Mouse (Mus musculus) hindbrain, embryonic 13.5 days (tissue): Measurements from ENCODE around the gene Mapk8. TPM values are rescaled to one million over a fixed set of nuclear protein-coding genes. Genes with fewer than 3 reads are reported as not detected.

ENCODE experiments used
- ATAC-seq: fragments of 200-750 bp; cut with Nextera tagmentation; 2 replicates; pipeline ENCODE4 v1.8.0; 2017; ENCODE audit warnings: moderate TSS enrichment; ENCODE audit not compliant: low FRiP score
- H3K27ac ChIP-seq: fragments of 300-500 bp; sonication (generic); 2 replicates; pipeline ENCODE4 v1.5.1; 2015; ENCODE audit warnings: inconsistent platforms, mild to moderate bottlenecking, moderate library complexity
- H3K27me3 ChIP-seq: fragments of 300-500 bp; sonication (generic); 2 replicates; pipeline ENCODE4 v1.6.1; 2015; ENCODE audit warnings: mild to moderate bottlenecking, inconsistent platforms
- H3K36me3 ChIP-seq: fragments of 300-500 bp; sonication (generic); 2 replicates; pipeline ENCODE4 v1.6.1; 2015; ENCODE audit warnings: mild to moderate bottlenecking, inconsistent platforms
- H3K4me1 ChIP-seq: fragments of 300-500 bp; sonication (generic); replicated peaks from 2 replicates; pipeline ENCODE4 v1.6.1; 2015; ENCODE audit warnings: inconsistent platforms
- H3K4me2 ChIP-seq: fragments of 300-500 bp; sonication (generic); 2 replicates; pipeline ENCODE4 v1.6.1; 2015; ENCODE audit warnings: inconsistent platforms, mild to moderate bottlenecking, moderate library complexity
- H3K4me3 ChIP-seq: fragments of 300-500 bp; sonication (generic); 2 replicates; pipeline ENCODE4 v1.5.1; 2015; ENCODE audit warnings: mild to moderate bottlenecking, inconsistent platforms
- H3K9ac ChIP-seq: fragments of 300-500 bp; sonication (generic); 2 replicates; pipeline ENCODE4 v1.6.1; 2015; ENCODE audit warnings: mild to moderate bottlenecking, inconsistent platforms
- H3K9me3 ChIP-seq: fragments of 300-500 bp; sonication (generic); 2 replicates; pipeline ENCODE4 v1.6.1; 2016; ENCODE audit warnings: inconsistent platforms
- WGBS: fragments of 180-500 bp; shearing (Covaris S2); methylation state at CpG from one replicate; pipeline ENCODE4 v1.1.7; 2015; 5-methylcytosine and 5-hydroxymethylcytosine counted together
- polyA plus RNA-seq: library from polyadenylated mRNA; unstranded; fragments of >200 nt; fragmentation: Nextera tagmentation; extraction: Ambion mirVana; gene quantifications from 2 replicates; pipeline ENCODE4 v1.2.1, GENCODE M21; 2015

Mapk8 gene
- polyA plus RNA-seq, result 41.4 and 45.0 TPM in 2 replicates

DNA sequence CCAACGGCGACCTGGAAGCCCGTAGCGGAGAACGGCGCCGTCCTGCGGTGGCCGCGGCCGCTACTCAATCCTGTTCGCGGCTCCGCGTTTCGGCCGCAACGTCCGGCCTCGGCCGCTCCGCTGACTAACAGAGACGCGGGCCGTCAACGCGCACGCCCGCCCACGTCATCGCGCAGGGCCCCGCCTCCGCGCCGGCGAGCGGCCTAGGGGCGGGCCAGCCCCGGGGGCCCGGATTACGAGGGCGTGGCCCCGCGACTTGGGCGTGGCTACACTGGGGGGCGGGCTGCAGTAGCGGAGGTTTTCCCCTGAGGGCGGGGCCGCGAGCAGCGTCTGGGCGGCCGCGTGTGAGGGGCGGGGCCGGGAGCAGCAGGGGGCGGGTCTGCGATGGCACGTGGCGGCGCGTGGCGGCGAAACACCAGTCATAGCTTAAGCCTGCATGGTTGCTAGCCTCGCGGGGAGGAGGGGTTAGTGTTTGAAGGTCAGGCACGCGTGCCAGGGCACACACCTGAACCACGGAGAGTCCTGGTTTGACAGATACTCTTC lies at the start of gene Mapk8:
TSS of gene Mapk8 (minus strand) at position 132 of the 543 bp plus-strand sequence.
- H3K4me3 ChIP-seq, result peak within 1 kb of the TSS; percentile 84
- WGBS, result under 1% methylated on average over 47 of the region's 70 CpGs
- H3K27ac ChIP-seq, result peak within 1 kb of the TSS; percentile 96
- peak within 1 kb of the TSS; percentile 94 for H3K9ac ChIP-seq
- H3K36me3 ChIP-seq, result no peaks in the 10 kb centered on the region
- H3K9me3 ChIP-seq, result no peaks in the 10 kb centered on the region
- H3K27me3 ChIP-seq, result peaks cover 35% of the 10 kb centered on the region
- H3K4me1 ChIP-seq, result peaks cover 18% of the 10 kb centered on the region
- peak within 1 kb of the TSS; percentile 68 for H3K4me2 ChIP-seq
- peak; percentile 98 for ATAC-seq

DNA sequence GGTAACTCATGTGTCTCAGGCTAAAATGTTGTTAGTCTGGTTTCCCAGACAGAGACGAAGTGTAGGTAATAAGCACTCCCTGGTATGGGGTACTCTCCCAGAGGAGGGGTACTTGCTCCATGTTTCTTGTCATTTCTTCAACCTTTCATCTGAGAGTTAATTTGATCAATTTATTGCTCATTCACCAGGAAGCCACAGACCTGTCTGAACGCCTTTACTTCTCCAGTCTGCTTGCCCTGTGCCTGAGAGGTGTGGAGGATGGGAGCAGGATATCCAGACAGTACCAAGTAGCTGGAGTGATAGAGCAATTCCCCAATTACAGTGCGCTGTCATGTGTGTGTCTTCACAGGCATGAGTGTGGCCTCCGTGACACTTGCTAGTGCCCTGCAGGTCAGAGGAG lies 48.3 kb upstream of the Mapk8 start:
- Histone ChIP-seq H3K4me2 (no peak overlapping the region), H3K4me1 (0 out of 2 replicates have a peak, but pooled peaks cover 5% of the 10 kb centered on the region), H3K9ac (no peak overlapping the region), H3K27ac (no peak overlapping the region), H3K9me3 (no peaks in the 10 kb centered on the region), H3K4me3 (no peak overlapping the region), H3K36me3 (no peaks in the 10 kb centered on the region), H3K27me3 (no peaks in the 10 kb centered on the region)
- no peak for ATAC-seq
- WGBS, result 73% methylated on average over 4 of the region's 4 CpGs

DNA sequence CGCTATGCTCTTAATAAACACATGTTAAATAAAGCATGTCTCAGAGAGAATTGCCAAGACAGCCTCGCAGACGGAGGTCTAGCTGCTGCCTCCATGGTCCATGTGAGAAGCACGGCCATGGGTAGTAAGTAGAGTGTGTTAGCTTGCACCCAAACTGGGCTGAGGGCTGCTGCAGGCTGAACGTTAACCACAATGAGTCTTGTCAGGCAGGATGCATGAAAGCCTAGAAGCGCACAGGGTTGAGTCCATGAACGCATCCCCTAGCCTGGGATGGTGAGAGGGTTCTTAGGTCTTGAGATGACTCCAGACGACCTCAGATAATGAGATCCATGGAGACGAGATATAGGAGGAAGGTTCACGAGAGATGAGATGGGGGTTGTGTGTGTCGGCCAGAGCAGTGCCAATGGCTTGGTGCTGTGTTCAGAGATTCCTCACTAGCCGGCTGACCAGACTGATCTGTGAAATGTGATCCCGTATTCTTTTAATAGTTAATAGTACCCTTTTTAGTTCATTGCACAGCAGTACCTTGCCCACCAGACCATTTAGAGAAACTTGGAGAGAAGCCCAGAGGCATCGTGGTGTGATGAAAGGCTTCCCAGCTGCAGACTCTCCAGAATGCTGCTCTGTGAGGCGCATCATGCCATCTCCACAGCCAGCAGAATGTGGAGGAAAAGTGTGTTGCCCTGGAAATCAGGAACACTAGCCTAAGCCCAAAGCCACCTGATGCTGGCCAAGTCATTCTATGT lies 41.0 kb upstream of the Mapk8 start:
- H3K36me3 ChIP-seq, result no peaks in the 10 kb centered on the region
- H3K27me3 ChIP-seq, result no peaks in the 10 kb centered on the region
- no peak overlapping the region for H3K4me2 ChIP-seq
- WGBS, result 73% methylated on average over 15 of the region's 15 CpGs
- no peak overlapping the region for H3K27ac ChIP-seq
- H3K4me3 ChIP-seq, result no peak overlapping the region
- no peak overlapping the region for H3K9ac ChIP-seq
- no peaks in the 10 kb centered on the region for H3K4me1 ChIP-seq
- ATAC-seq, result 0 out of 2 replicates have a peak, but pooled peaks have one; percentile 21
- H3K9me3 ChIP-seq, result no peaks in the 10 kb centered on the region

DNA sequence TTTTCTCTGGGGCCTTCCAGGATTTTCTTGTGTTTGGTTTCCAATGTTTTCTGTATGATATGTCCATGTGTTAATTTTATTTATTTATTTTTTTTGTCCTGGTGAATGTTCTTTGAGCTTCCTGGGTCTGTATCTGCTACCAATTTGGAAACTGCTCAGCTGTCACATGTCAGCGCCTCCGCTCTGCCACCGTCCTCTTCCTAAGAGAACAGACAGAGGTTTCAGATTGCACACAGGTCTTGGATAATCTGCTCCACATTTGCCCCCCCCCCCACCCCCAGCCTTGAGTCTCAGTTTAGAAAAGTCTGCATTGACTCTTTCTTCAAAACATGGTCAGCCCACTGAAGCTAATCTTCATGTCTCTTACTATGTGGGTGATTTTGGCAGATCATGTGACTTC lies 35.0 kb upstream of the Mapk8 start:
- Histone ChIP-seq H3K36me3 (no peaks in the 10 kb centered on the region), H3K9me3 (no peaks in the 10 kb centered on the region), H3K4me1 (no peaks in the 10 kb centered on the region), H3K27ac (no peak overlapping the region), H3K4me2 (no peak overlapping the region), H3K4me3 (no peak overlapping the region), H3K27me3 (no peaks in the 10 kb centered on the region), H3K9ac (no peak overlapping the region)
- 68% methylated on average over 3 of the region's 3 CpGs for WGBS
- ATAC-seq, result no peak

DNA sequence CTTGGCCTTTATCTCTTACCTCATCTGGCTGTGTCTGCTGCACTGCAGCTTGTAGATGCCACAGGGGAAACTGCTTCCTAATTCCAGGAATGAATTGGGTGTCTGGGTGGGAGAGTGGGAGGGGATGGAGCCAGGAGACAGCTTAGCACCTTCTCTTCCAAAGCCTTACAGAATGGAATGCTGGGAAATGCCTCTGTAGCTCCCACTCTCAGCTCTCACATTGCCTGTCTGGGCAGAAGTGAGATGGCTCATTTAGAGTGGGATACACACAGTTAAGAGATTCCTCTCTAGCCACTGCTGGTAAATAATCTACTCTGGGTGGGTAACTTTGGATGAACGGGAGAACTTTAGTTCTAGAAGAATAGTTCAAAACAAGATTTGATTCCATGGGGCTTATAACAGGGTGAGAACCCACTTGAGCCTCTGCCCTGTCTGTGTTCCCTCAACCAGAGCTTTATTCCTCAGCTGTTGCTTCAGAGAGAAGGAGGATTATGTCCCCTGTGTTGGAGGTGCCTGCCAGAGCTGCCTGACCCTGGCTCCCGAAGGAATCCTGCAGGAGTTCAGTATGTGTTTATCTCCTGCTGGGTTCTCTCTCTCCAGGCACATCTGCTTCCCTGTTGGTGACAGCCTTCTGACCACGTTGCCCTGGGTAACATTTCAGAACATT lies 29.3 kb upstream of the Mapk8 start:
- H3K9ac ChIP-seq, result peak overlapping the region; percentile 35; the same call in 1 of the 2 replicates
- H3K4me3 ChIP-seq, result no peak overlapping the region
- no peak overlapping the region for H3K27ac ChIP-seq
- H3K36me3 ChIP-seq, result no peaks in the 10 kb centered on the region
- ATAC-seq, result no peak
- no peaks in the 10 kb centered on the region for H3K27me3 ChIP-seq
- H3K4me1 ChIP-seq, result peaks cover 8% of the 10 kb centered on the region
- no peaks in the 10 kb centered on the region for H3K9me3 ChIP-seq
- no peak overlapping the region for H3K4me2 ChIP-seq
- WGBS, result 20% methylated on average over 3 of the region's 3 CpGs

DNA sequence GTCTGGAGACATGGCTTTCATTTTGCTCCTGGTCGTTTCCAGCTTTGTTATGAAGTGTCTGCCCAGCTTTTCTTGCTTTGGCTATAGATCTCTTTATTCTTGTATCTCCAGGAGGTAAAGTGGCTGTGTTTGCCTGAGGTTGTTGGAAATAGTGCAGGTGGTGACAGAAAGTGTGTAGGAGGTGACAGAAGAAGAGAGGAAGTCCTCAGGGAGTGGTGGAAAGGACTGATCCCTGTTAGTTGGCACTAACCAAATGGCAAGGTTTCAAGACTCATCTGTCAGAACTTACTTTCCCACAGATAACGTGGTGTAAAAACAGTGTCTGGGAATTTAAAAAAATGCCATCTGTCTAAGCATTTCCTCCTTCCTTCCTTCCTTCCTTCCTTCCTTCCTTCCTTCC lies 27.5 kb upstream of the Mapk8 start:
- no peaks in the 10 kb centered on the region for H3K36me3 ChIP-seq
- H3K4me3 ChIP-seq, result no peak overlapping the region
- H3K9ac ChIP-seq, result no peak overlapping the region
- no peak overlapping the region for H3K27ac ChIP-seq
- no peaks in the 10 kb centered on the region for H3K27me3 ChIP-seq
- peaks cover 8% of the 10 kb centered on the region for H3K4me1 ChIP-seq
- ATAC-seq, result no peak
- no peak overlapping the region for H3K4me2 ChIP-seq
- no peaks in the 10 kb centered on the region for H3K9me3 ChIP-seq
- WGBS, result 73% methylated on average over 2 of the region's 2 CpGs

DNA sequence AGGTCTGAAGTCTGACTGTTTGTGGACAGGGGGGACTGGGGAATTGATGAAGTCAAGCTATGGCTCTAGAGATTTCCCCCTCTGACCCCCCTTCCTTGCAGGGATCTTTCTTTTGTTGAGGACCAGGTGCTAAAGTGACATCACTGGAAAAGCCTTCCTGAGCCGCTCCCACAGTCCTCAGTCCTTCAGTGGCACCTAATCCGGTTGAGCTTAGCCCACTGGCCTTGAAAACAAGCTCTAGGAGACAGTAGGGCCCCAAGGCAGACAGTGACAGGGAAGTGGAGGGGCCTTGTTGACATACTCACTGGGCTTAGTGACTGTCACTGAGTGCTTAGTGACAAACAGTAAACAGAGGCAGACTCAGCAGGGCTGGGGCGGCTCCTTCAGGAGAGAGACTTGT lies 24.4 kb upstream of the Mapk8 start, which contains the start of gene Frmpd2:
TSS of gene Frmpd2 (plus strand) at position 366 of the 400 bp plus-strand sequence.
- Histone ChIP-seq H3K4me3 (no peak within 1 kb of the TSS), H3K4me2 (no peak within 1 kb of the TSS), H3K9me3 (no peaks in the 10 kb centered on the region), H3K36me3 (no peaks in the 10 kb centered on the region), H3K27ac (no peak within 1 kb of the TSS), H3K9ac (no peak within 1 kb of the TSS), H3K4me1 (peaks cover 6% of the 10 kb centered on the region), H3K27me3 (no peaks in the 10 kb centered on the region)
- no peak for ATAC-seq
- 52% methylated on average over 3 of the region's 3 CpGs for WGBS

DNA sequence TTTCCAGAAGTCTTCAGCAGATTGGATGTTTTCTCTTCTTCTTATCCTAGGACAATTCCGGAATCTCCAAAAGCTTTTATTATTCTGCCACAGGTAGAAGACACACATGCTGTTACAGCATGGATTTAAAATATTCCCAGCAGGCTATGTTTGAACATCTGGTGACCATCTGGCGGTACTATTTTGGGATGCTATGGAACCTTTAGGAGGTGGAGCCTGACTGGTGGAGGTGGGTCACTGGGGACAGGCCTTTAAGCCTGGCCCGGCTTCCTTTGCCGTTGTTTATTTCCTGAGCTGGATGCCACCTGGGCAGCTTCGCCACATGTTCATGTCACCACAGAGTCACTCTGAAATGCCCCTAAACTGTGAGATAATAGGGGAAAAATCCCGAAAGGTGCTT lies 20.8 kb upstream of the Mapk8 start:
- H3K4me1 ChIP-seq, result no peaks in the 10 kb centered on the region
- no peak overlapping the region for H3K4me2 ChIP-seq
- WGBS, result 71% methylated on average over 6 of the region's 6 CpGs
- H3K27ac ChIP-seq, result no peak overlapping the region
- no peaks in the 10 kb centered on the region for H3K36me3 ChIP-seq
- H3K4me3 ChIP-seq, result no peak overlapping the region
- H3K27me3 ChIP-seq, result no peaks in the 10 kb centered on the region
- ATAC-seq, result no peak
- no peaks in the 10 kb centered on the region for H3K9me3 ChIP-seq
- H3K9ac ChIP-seq, result no peak overlapping the region

DNA sequence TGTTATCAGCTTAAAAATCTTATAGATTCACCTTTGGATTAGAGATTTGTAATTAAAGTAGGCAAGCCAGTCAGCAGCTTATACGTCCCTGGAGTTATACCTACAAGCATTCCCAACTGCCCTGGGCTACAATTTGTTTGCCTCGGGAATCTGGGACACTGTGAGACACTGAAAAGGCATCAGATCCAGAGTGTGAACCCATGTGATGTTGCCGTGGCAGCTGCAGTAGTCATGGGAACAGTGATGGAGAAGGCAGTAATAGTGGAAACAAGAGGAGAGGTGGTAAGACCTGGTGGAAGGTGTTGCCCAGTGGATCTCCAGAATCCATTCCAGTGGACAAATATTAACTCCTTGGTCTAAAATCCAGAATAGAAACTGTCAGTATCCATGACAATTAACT lies 16.7 kb upstream of the Mapk8 start:
- Histone ChIP-seq H3K27ac (no peak overlapping the region), H3K4me3 (no peak overlapping the region), H3K36me3 (no peaks in the 10 kb centered on the region), H3K9me3 (no peaks in the 10 kb centered on the region), H3K4me2 (no peak overlapping the region), H3K4me1 (no peaks in the 10 kb centered on the region), H3K9ac (no peak overlapping the region), H3K27me3 (no peaks in the 10 kb centered on the region)
- ATAC-seq, result no peak
- 70% methylated on average over 3 of the region's 3 CpGs for WGBS

DNA sequence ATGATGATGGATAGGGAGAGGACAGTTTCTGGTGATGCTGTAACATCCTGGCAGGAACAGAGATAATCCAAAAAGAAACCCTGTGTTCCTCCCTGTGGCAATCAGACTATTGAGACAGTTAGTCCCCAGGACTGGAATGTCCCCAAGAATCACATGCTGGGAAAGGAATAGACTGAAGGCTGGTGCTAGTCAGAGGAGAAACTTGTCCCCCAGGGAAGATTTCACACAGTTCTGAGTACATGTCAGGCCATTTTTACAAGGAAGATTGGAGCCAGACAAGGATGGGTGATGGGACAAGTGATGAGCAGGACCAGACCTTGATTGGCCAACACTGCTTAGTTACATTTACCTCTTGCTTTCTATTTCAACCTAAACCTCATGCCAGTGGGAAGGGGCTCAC lies 3.4 kb upstream of the Mapk8 start:
- H3K36me3 ChIP-seq, result no peaks in the 10 kb centered on the region
- no peak overlapping the region for H3K27ac ChIP-seq
- H3K9ac ChIP-seq, result no peak overlapping the region
- no peak overlapping the region for H3K4me3 ChIP-seq
- H3K9me3 ChIP-seq, result no peaks in the 10 kb centered on the region
- H3K4me1 ChIP-seq, result peaks cover 5% of the 10 kb centered on the region
- peaks cover 35% of the 10 kb centered on the region for H3K27me3 ChIP-seq
- no peak overlapping the region for H3K4me2 ChIP-seq
- no peak for ATAC-seq

DNA sequence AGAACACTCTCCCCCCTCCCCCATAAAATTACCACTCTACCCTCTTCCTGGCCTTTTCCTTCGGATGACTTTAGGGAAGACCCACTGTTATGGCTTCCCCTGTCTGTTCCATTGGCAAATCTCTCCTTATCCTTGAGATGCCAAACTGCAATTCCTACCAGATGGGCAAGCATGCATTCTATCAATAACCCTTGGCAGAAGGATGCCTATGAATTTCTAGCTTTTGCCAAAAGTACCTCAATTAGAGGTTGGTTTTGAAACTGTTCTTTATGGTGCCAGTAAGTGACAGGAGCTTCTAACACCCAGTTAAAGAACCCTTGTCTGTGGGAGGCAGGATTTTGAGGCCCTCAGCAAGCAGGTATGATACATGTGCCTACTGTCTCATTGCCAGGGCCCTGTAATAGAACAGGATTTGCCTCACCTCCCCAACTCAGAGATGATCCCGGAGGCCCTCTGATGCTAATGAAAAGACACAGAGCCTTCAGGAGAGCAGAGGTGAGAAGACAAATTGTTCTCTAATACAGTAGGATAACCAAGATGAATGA lies 2.4 kb upstream of the Mapk8 start:
- H3K4me3 ChIP-seq, result no peak overlapping the region
- H3K4me1 ChIP-seq, result peaks cover 10% of the 10 kb centered on the region
- H3K36me3 ChIP-seq, result no peaks in the 10 kb centered on the region
- H3K27ac ChIP-seq, result no peak overlapping the region
- 81% methylated on average over 2 of the region's 2 CpGs for WGBS
- H3K27me3 ChIP-seq, result peaks cover 35% of the 10 kb centered on the region
- no peak overlapping the region for H3K4me2 ChIP-seq
- no peak overlapping the region for H3K9ac ChIP-seq
- ATAC-seq, result no peak
- no peaks in the 10 kb centered on the region for H3K9me3 ChIP-seq

DNA sequence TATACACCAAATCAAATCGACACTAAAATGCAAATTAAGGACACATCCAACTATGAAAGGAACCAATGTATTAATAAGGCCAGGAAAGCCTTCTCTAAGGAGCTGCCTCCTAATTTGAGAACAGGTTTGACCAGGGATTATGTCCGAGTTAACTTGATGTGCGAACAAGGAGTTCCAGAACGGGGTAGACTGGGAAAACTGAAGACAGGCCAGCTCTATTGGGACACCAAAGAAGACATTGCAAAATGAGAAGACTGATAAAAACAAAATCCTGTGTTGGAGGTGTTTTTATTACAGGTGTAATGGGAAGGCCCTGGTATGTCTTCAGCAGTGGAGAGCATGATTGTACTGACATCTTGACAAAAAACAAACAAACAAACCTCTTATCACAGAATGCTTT lies 1.3 kb upstream of the Mapk8 start:
- Histone ChIP-seq H3K4me3 (no peak overlapping the region), H3K9ac (no peak overlapping the region), H3K27ac (no peak overlapping the region), H3K4me2 (no peak overlapping the region), H3K4me1 (peaks cover 18% of the 10 kb centered on the region), H3K36me3 (no peaks in the 10 kb centered on the region), H3K27me3 (peaks cover 35% of the 10 kb centered on the region), H3K9me3 (no peaks in the 10 kb centered on the region)
- 88% methylated on average over 4 of the region's 4 CpGs for WGBS
- no peak for ATAC-seq
